Mouse (Mus musculus) intestine, embryonic 14.5 days (tissue): Measurements from ENCODE around the gene Lrrc28. TPM values are rescaled to one million over a fixed set of nuclear protein-coding genes. Genes with fewer than 3 reads are reported as not detected.

ENCODE experiments used
- ATAC-seq: fragments of 200-750 bp; cut with Nextera tagmentation; replicated peaks from 2 replicates; pipeline ENCODE4 v1.8.0; 2017; ENCODE audit warnings: low read depth, moderate number of reproducible peaks, moderate TSS enrichment, moderate library complexity; ENCODE audit not compliant: low FRiP score, low TSS enrichment
- DNase-seq: peaks from one replicate; pipeline ENCODE4 v3.0.0-alpha.2; 2018; ENCODE audit warnings: low spot score
- H3K27ac ChIP-seq: fragments of 300-500 bp; sonication (generic); 2 replicates; pipeline ENCODE4 v1.5.1; 2014; ENCODE audit warnings: low read depth, mild to moderate bottlenecking, control low read depth
- H3K27me3 ChIP-seq: fragments of 300-500 bp; sonication (generic); replicated peaks from 2 replicates; pipeline ENCODE4 v1.6.1; 2014; ENCODE audit warnings: low read length, control low read depth; ENCODE audit not compliant: control insufficient read depth, insufficient read depth
- H3K36me3 ChIP-seq: fragments of 300-500 bp; sonication (generic); 2 replicates; pipeline ENCODE4 v1.6.1; 2014; ENCODE audit warnings: low read length, control low read depth; ENCODE audit not compliant: control insufficient read depth, insufficient read depth
- H3K4me1 ChIP-seq: fragments of 300-500 bp; sonication (generic); replicated peaks from 2 replicates; pipeline ENCODE4 v1.6.1; 2014; ENCODE audit warnings: low read length, control low read depth, mixed read lengths; ENCODE audit not compliant: control insufficient read depth, insufficient read depth
- H3K4me2 ChIP-seq: fragments of 300-500 bp; sonication (generic); 2 replicates; pipeline ENCODE4 v1.6.1; 2014; ENCODE audit warnings: low read length
- H3K4me3 ChIP-seq: fragments of 300-500 bp; sonication (generic); 2 replicates; pipeline ENCODE4 v1.5.1; 2014; ENCODE audit warnings: low read depth, low read length, control low read depth, mixed read lengths
- H3K9ac ChIP-seq: fragments of 300-500 bp; sonication (generic); 2 replicates; pipeline ENCODE4 v1.6.1; 2014; ENCODE audit warnings: mild to moderate bottlenecking, low read length
- H3K9me3 ChIP-seq: fragments of 300-500 bp; sonication (generic); 2 replicates; pipeline ENCODE4 v1.6.1; 2016; ENCODE audit warnings: low read length, control low read depth; ENCODE audit not compliant: control insufficient read depth
- WGBS: fragments of 180-500 bp; shearing (Covaris S2); extraction: QIAGEN DNeasy Blood & Tissue Kit; methylation state at CpG from one replicate; pipeline ENCODE4 v1.1.7; 2014; 5-methylcytosine and 5-hydroxymethylcytosine counted together
- polyA plus RNA-seq: library from polyadenylated mRNA; unstranded; fragments of >200 nt; fragmentation: Nextera tagmentation; extraction: Ambion mirVana; gene quantifications from 2 replicates; pipeline ENCODE4 v1.2.1, GENCODE M21; 2014

The Lrrc28 gene
- polyA plus RNA-seq, 1 experiment from 2014 or later = 12.4 TPM

DNA sequence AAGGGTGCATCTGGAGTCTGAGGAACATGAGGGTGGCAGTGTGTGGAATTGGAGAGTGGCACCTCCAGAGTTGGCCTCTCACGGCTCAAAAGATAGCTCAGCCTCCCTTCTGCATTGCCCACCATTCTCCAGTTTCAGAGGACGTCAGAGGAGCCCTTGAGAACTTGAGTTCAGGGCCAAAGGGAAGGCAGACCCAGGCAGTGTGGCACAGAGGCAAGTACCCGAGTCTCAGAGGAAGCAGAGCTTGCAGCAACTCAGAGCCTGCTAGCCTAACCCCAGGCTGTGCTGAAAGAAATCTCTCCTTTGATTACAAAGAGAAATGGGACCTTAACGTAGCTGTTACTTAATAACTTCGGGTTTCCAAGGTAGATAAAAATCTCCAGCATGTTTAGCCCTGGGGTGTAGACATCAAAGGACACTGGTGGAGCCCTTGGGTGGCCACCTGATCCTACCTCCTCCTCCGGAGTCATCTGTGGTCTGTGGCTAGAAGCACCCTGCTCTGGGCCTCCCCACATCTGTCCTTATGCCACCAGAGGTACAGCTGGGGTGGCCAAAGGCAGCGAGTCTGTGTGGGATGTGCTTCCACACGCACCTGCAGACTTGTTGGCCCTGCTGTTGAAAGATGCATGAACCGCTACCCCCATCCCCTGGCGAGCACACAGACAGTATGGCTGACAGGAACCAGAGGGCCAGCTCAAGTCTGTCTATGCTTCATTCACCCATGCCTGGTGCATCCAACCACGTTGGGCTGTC, 144.8 kb downstream of the Lrrc28 start:
- Histone ChIP-seq H3K36me3 (no peaks in the 10 kb centered on the region), H3K27ac (peak overlapping the region; percentile 11; the same call in 1 of the 2 replicates), H3K9me3 (no peaks in the 10 kb centered on the region), H3K4me1 (no peaks in the 10 kb centered on the region), H3K9ac (no peak overlapping the region), H3K4me3 (no peak overlapping the region), H3K27me3 (no peaks in the 10 kb centered on the region), H3K4me2 (no peak overlapping the region)
- 55% methylated on average over 11 of the region's 11 CpGs for WGBS
- no peak for DNase-seq
- ATAC-seq = no peak

DNA sequence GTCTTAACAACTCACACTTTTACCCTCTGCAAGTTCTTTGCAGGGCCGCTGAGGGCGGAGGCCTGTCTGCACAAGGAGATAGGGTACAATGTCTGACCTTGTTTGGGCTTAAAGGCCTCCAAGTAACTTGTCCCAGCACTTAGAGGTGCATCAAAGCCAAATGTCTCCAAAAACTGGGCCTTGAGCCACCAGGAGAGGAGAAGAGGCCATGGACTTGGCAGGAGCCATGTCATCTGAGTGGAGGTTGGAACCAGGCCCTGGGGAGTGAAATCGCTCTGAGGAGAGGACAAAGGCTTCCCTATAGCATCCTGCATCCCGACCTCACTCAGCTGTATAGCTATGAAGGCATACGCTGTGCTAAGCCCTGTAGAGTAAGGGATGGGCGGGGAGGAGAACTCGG, 145.6 kb downstream of the Lrrc28 start:
- Histone ChIP-seq H3K4me1 (no peaks in the 10 kb centered on the region), H3K36me3 (no peaks in the 10 kb centered on the region), H3K4me3 (no peak overlapping the region), H3K9me3 (no peaks in the 10 kb centered on the region), H3K4me2 (no peak overlapping the region), H3K27ac (no peak overlapping the region), H3K27me3 (no peaks in the 10 kb centered on the region), H3K9ac (no peak overlapping the region)
- no peak for ATAC-seq
- WGBS = 90% methylated on average over 7 of the region's 7 CpGs
- DNase-seq = no peak

DNA sequence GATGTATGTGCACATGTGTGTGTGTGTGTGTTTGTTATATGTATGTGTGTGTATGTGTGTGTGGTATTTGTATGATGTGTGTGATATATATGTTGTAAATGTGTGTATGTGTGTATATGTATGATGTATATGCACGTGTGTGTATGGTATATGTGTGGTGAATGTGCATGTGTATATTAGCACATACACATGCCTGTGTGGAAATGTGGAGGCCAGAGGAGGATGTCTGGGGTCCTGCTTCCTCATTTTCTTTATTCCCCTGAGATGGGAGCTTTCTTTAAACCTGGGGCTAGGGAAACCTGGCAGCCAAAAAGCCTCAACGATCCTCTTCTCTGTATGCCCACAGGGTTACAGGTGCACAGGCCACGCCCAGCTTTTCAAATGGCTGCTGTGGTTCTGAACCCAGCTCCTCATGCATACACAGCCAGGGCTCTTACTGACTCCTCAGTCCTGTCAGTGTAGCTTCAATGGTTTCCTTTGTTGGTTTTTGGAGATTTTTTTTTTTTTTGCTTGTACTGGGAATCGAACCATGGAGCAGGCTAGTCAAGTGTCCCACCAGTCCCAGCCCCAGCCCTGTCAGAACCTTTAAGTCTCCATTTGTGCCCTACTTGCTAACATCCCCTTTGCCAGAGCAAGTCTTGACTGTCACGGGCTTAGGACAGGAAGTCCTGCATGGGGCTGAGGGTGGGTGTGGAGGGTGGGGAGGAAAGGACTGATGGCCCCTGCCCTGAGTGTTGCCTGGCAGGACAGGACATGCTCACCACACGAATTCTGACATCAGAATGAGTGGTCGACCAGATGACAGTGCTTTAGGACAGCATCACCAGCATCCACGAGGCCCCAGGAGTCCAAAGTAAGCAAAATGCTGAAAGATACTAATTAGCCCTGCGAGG, 151.0 kb downstream of the Lrrc28 start:
- ATAC-seq = no peak
- DNase-seq = no peak
- Histone ChIP-seq H3K9me3 (no peaks in the 10 kb centered on the region), H3K4me2 (no peak overlapping the region), H3K9ac (no peak overlapping the region), H3K36me3 (no peaks in the 10 kb centered on the region), H3K4me1 (no peaks in the 10 kb centered on the region), H3K27ac (no peak overlapping the region), H3K4me3 (no peak overlapping the region), H3K27me3 (no peaks in the 10 kb centered on the region)
- WGBS = 69% methylated on average over 9 of the region's 9 CpGs

DNA sequence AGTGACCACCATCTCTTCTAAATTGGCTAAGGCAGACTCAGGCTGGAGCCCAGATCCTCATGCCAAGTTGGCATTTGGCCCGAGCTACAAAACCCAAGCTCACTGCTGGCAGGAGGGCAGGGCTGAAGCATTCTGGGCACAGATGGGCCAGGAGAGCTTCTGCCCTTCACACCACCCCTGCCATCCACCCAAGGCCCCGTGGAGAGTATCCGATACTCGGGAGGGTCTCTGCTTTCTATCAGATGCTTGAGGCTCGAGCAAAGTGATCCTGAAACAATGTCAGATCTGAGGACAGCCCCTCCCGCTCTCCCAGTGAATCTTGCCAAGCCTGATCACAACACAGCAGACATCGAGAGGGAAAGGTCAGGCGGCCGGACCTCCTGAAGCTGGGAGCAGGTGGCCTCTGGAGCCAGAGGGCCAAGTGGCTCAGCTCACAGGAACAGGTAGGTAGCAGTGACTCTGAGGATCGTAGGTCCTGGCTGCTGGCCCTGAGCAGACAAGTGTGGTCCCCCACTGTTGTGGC, 157.1 kb downstream of the Lrrc28 start:
- ATAC-seq (no peak), DNase-seq (no peak)
- Histone ChIP-seq H3K27me3 (no peaks in the 10 kb centered on the region), H3K27ac (no peak overlapping the region), H3K9me3 (no peaks in the 10 kb centered on the region), H3K4me1 (no peaks in the 10 kb centered on the region), H3K4me2 (no peak overlapping the region), H3K36me3 (no peaks in the 10 kb centered on the region), H3K4me3 (no peak overlapping the region), H3K9ac (no peak overlapping the region)
- 76% methylated on average over 10 of the region's 10 CpGs for WGBS

DNA sequence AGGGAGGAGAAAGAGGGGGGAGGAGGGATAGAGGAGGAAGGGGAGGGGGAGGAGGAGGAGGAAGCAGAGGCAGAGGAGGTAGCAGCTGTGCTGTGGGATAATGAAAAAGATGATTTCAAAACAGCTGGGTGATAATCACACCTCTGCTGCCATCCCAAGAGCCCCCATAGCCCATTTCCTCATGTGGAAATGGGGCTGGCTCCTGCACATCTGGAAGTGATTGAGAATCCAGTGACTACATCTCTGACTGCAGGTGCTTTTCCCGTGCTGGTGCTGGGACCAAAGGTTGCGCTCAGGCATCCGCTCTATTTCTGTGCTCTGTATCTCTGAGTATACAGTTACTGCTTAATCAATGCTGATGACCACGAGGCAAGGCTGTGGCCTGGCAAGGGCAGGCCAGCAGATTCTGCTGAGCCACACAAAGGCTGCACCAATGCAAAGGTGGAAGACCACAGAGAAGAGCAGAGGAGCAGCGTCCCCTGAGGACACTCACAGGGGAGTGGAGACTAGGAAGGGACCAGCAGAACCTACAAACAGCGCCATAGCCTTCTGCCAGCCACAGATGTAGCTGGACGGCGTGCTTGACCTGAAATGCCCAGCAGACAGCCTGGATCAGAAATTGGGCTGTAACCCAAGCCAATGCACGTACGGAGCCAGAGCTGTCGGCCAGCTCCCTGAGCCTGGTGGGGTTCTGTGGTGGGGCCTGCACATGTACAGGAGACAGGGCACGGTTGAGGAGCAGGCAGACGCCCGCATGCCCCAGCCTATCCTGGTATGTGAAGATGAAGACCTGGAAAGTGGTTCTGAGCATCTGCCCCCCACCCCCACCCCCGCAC, 157.9 kb downstream of the Lrrc28 start:
- Histone ChIP-seq H3K27me3 (no peaks in the 10 kb centered on the region), H3K9ac (no peak overlapping the region), H3K4me3 (no peak overlapping the region), H3K4me1 (no peaks in the 10 kb centered on the region), H3K36me3 (no peaks in the 10 kb centered on the region), H3K27ac (no peak overlapping the region), H3K4me2 (no peak overlapping the region), H3K9me3 (no peaks in the 10 kb centered on the region)
- WGBS = 82% methylated on average over 15 of the region's 15 CpGs
- no peak for DNase-seq
- no peak for ATAC-seq

DNA sequence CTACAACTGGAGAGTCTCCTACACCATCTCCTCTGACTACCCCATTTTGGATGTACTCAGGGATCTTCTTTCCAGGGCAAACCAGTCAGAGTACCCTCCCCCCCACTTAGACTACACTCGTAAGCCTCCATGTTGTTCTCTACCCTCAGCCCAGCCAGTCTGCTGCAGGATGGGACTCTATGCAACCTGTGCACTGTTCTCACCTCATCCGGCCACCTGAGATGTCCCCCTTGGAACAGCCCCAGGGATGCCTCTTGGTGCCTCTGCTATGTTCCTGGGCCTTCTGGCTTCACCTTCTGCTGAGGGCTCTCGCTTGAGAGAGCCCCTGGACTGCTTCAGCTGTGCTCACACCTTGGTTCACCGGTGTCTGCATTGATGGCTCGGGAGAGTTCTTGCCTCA, 158.7 kb downstream of the Lrrc28 start:
- H3K9ac ChIP-seq = no peak overlapping the region
- 82% methylated on average over 5 of the region's 5 CpGs for WGBS
- no peak overlapping the region for H3K4me3 ChIP-seq
- DNase-seq = no peak
- H3K27me3 ChIP-seq = no peaks in the 10 kb centered on the region
- no peaks in the 10 kb centered on the region for H3K9me3 ChIP-seq
- no peak overlapping the region for H3K4me2 ChIP-seq
- no peaks in the 10 kb centered on the region for H3K36me3 ChIP-seq
- ATAC-seq = no peak
- no peaks in the 10 kb centered on the region for H3K4me1 ChIP-seq
- no peak overlapping the region for H3K27ac ChIP-seq

DNA sequence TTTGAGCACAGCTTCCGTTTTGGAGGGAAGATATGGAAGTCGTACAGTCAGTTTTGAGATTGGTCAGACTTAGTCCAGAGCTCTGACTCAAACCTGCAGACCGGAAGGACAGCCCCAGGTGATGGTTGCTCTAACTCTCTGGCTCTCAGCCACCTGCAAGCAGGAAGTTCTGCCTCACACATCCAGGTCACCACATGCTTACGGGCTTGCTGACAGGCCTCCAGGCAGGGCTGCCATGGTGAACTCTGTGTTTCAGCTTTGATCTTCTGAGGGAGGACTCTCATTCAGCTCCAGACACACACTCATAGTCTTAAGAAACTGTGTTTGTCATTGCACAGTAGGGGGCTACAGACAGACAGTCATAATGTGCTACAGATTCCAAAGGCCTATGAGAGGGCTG, 161.4 kb downstream of the Lrrc28 start:
- Histone ChIP-seq H3K36me3 (no peaks in the 10 kb centered on the region), H3K4me1 (no peaks in the 10 kb centered on the region), H3K9me3 (no peaks in the 10 kb centered on the region), H3K4me2 (no peak overlapping the region), H3K9ac (no peak overlapping the region), H3K27ac (no peak overlapping the region), H3K27me3 (no peaks in the 10 kb centered on the region), H3K4me3 (no peak overlapping the region)
- no peak for ATAC-seq
- DNase-seq = no peak
- WGBS = 89% methylated on average over 4 of the region's 4 CpGs
